Mouse (Mus musculus): ENCODE results near the gene Wap.

GRCm38 (mm10) chr11:6675402-6675801 is 37.0 kb upstream of the Wap start:
- TF ChIP-seq EP300 (optimal IDR thresholded peaks at IDR 0.05) (no peak), CTCF (IDR thresholded peaks at IDR 0.05; ENCODE audit: low read depth) (no peak)

All from stomach, postnatal 0 days (tissue).